Mouse (Mus musculus): ENCODE measurements around the gene Ptpra.

Ptpra gene

GRCm38 (mm10) chr2:130448449-130448848 is 1.6 kb upstream of the Ptpra start:
- no peak for DNase-seq

GRCm38 (mm10) chr2:130449021-130449793 is 871 bp upstream of the Ptpra start:
- no peak for DNase-seq

- peak in 1 of 2 experiments; percentile 73 for DNase-seq
Observed at GRCm38 (mm10) chr2:130450434-130450796, 337 bp downstream of the Ptpra start.

- no peak for DNase-seq
Observed at GRCm38 (mm10) chr2:130451086-130451726, 1.1 kb downstream of the Ptpra start.

GRCm38 (mm10) chr2:130451727-130452090 is 1.6 kb downstream of the Ptpra start:
- DNase-seq, result peak; percentile 20 to 25

GRCm38 (mm10) chr2:130452266-130452665 is 2.2 kb downstream of the Ptpra start:
- no peak for DNase-seq

- peak in 1 of 2 experiments; percentile 24 for DNase-seq
Observed at GRCm38 (mm10) chr2:130453421-130453820, 3.3 kb downstream of the Ptpra start.

GRCm38 (mm10) chr2:130454748-130455370 is 4.8 kb downstream of the Ptpra start:
- peak; percentile 85 to 86 for DNase-seq

- peak; percentile 29 to 50 for DNase-seq
Observed at GRCm38 (mm10) chr2:130457871-130458270, 7.8 kb downstream of the Ptpra start.

GRCm38 (mm10) chr2:130459576-130459975 is 9.5 kb downstream of the Ptpra start:
- no peak for DNase-seq

GRCm38 (mm10) chr2:130461287-130462071 is 11.4 kb downstream of the Ptpra start:
- DNase-seq, result no peak

- no peak for DNase-seq
Observed at GRCm38 (mm10) chr2:130466438-130466837, 16.4 kb downstream of the Ptpra start.

- no peak for DNase-seq
Observed at GRCm38 (mm10) chr2:130469366-130469765, 19.3 kb downstream of the Ptpra start.

GRCm38 (mm10) chr2:130469935-130470334 is 19.9 kb downstream of the Ptpra start:
- DNase-seq, result no peak

GRCm38 (mm10) chr2:130472908-130473510 is 22.9 kb downstream of the Ptpra start:
- no peak for DNase-seq

- DNase-seq, result no peak
Observed at GRCm38 (mm10) chr2:130475764-130476163, 25.7 kb downstream of the Ptpra start.

- DNase-seq, result no peak
Observed at GRCm38 (mm10) chr2:130476666-130477297, 26.7 kb downstream of the Ptpra start.

GRCm38 (mm10) chr2:130482177-130482576 is 32.1 kb downstream of the Ptpra start:
- DNase-seq, result no peak

GRCm38 (mm10) chr2:130482700-130483099 is 32.6 kb downstream of the Ptpra start:
- DNase-seq, result no peak

GRCm38 (mm10) chr2:130484206-130484605 is 34.1 kb downstream of the Ptpra start:
- no peak for DNase-seq

- DNase-seq, result no peak
Observed at GRCm38 (mm10) chr2:130488002-130488401, 37.9 kb downstream of the Ptpra start.

GRCm38 (mm10) chr2:130488600-130488999 is 38.5 kb downstream of the Ptpra start:
- no peak for DNase-seq
